Mouse (Mus musculus) olfactory bulb, adult 2 months (tissue): ENCODE measurements around the gene Rnf4.

Experiments used
- CTCF ChIP-seq: fragments of 200-500 bp; IDR thresholded peaks from 2 replicates; pipeline ENCODE4 v1.5.1; 2012; ENCODE audit warnings: low read depth, mild to moderate bottlenecking, low read length, moderate library complexity; ENCODE audit not compliant: insufficient read depth
- POLR2A ChIP-seq: fragments of 200-500 bp; IDR thresholded peaks from 2 replicates; pipeline ENCODE4 v1.6.1; 2012; ENCODE audit warnings: mild to moderate bottlenecking, low read depth, low read length, moderate library complexity; ENCODE audit not compliant: insufficient read depth

DNA sequence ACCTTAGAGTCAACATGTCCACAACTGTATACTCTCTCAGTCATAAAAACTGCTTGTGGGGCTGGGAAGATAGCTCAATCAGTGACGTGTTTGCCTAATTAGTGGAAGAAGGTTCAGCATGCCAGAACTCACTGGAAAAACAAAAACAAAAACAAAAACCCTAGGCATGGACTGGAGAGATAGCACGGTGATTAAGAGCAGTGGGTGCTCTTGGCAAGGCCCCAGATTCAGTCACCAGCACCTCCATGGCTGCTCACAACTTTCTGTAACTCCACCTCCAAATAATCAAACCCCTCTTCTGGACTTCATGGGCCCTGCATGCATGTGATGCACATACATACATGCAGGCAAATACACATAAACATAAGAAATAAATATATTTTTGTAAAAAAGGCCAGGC lies 46.8 kb upstream of the Rnf4 start:
- TF ChIP-seq CTCF, result no peak
- TF ChIP-seq POLR2A, result no peak
